Mouse (Mus musculus) spleen, postnatal 14 days (tissue): ENCODE results near the gene Acadm.
A peak's percentile ranks its signal among the peaks of the same experiment; 100 is the strongest.

ENCODE experiments used
- DNase-seq, 2 experiments: peaks; one replicate each; pipeline ENCODE4 v3.0.0; 2021 to 2022; ENCODE audit warnings: low spot score in 2 of 2

Gene Acadm

GRCm38 (mm10) chr3:153941613-153942012 lies 2.8 kb downstream of the Acadm start:
- no peak for DNase-seq

GRCm38 (mm10) chr3:153940486-153940885 lies 3.9 kb downstream of the Acadm start:
- no peak for DNase-seq

GRCm38 (mm10) chr3:153940021-153940420 lies 4.4 kb downstream of the Acadm start:
- no peak for DNase-seq

GRCm38 (mm10) chr3:153937116-153937810 lies 7.2 kb downstream of the Acadm start:
- no peak for DNase-seq

GRCm38 (mm10) chr3:153935878-153936277 lies 8.6 kb downstream of the Acadm start:
- DNase-seq, result no peak

- no peak for DNase-seq
Observed at GRCm38 (mm10) chr3:153932461-153932860, 12.0 kb downstream of the Acadm start.

- DNase-seq, result no peak
Observed at GRCm38 (mm10) chr3:153929526-153929925, 14.9 kb downstream of the Acadm start.

GRCm38 (mm10) chr3:153926333-153926732 lies 18.1 kb downstream of the Acadm start:
- no peak for DNase-seq

- no peak for DNase-seq
Observed at GRCm38 (mm10) chr3:153921147-153921910, 23.1 kb downstream of the Acadm start.

GRCm38 (mm10) chr3:153917200-153917599 lies 27.2 kb downstream of the Acadm start:
- no peak for DNase-seq

GRCm38 (mm10) chr3:153913510-153914243 lies 30.8 kb downstream of the Acadm start:
- DNase-seq, result no peak

- DNase-seq, result peak; percentile 95 to 96
Observed at GRCm38 (mm10) chr3:153912546-153913509, 31.6 kb downstream of the Acadm start, which contains the start of gene Rabggtb. Gene Rabggtb, minus strand, starts transcription at chr3:153913009.

- DNase-seq, result no peak
Observed at GRCm38 (mm10) chr3:153911882-153912440, 32.5 kb downstream of the Acadm start.

- DNase-seq, result no peak
Observed at GRCm38 (mm10) chr3:153911197-153911881, 33.1 kb downstream of the Acadm start.

GRCm38 (mm10) chr3:153910489-153910888 lies 33.9 kb downstream of the Acadm start:
- DNase-seq, result no peak

GRCm38 (mm10) chr3:153908919-153909318 lies 35.5 kb downstream of the Acadm start:
- no peak for DNase-seq

GRCm38 (mm10) chr3:153906136-153906871 lies 38.1 kb downstream of the Acadm start, which contains the start of gene Msh4:
Gene Msh4, minus strand, starts transcription at chr3:153906138.
- DNase-seq, result no peak

GRCm38 (mm10) chr3:153905251-153906135 lies 38.9 kb downstream of the Acadm start:
- DNase-seq, result no peak
